Mouse (Mus musculus): Measurements from ENCODE around the gene Arid3a. TPM values are rescaled to one million over a fixed set of nuclear protein-coding genes. Genes with fewer than 3 reads are reported as not detected.

Gene Arid3a
- total and polyA plus RNA-seq, 2 experiments, result 0.37 to 0.69 TPM

- no peaks in the 10 kb centered on the region for H3K27me3 ChIP-seq (ENCODE audit: control insufficient read depth, insufficient read depth, low read length)
- no peak overlapping the region for H3K4me3 ChIP-seq (ENCODE audit: insufficient read depth, low read depth, low read length)
- H3K79me2 ChIP-seq (ENCODE audit: control insufficient read depth, insufficient read depth, low read length), result no peaks in the 10 kb centered on the region
- no peak overlapping the region for H3K9ac ChIP-seq (ENCODE audit: low read depth, low read length)
- TF ChIP-seq CTCF (IDR thresholded peaks at IDR 0.05; ENCODE audit: low read depth, low read length), result no peak
- TF ChIP-seq POLR2A (IDR thresholded peaks at IDR 0.05; ENCODE audit: extremely low read depth, insufficient read depth, low read length), result no peak
- H3K27ac ChIP-seq (replicated peaks; ENCODE audit: insufficient read depth, low read depth, low read length), result no peak overlapping the region
- H3K36me3 ChIP-seq (ENCODE audit: control insufficient read depth, insufficient read depth, low read length), result no peaks in the 10 kb centered on the region
- DNase-seq (ENCODE audit: extremely low read depth, low read depth, low spot score), result no peak
- H3K4me1 ChIP-seq (ENCODE audit: control insufficient read depth, insufficient read depth, low read length), result no peaks in the 10 kb centered on the region
- WGBS, result 71% methylated on average over 1 of the region's 1 CpGs
These were observed 68.8 kb downstream of the Arid3a start for GRCm38 (mm10) chr10:79995636-79996035.

DNA sequence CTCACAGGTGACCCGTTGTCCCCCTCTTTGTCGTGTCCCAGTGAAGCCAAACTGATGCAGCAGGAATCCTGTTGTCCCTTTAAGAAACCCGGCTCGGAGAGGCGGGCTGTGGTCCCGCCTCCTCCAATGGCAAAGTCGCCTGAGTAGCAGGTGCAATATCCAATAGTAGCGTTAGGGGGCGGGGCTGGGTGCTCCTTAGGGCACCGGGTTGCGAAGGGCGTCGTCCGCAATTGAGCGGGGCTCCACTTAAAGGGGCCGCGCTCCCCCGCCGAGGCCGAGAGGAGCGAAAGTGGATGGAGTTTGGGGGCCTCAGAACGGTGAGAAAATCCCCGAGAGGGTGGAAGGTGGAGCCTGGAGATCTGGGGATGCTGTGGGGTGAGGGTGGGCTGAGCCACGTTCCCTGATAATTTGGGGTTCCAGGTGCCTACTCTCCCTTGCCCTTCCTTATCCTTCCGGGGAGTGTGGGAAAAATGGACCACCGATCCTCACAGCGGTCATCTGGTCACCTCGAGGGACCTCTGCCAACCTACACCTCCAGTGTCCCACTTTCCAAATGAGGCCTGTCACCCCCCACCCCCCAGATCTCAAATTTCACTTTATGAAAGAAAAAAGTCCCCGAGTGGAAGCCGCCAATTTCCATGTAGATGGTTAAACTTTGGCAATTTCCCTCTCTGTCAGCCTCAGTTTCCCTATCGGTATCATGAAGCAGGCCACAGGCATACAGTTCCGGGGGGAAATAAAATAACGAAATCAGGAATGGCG, 69.6 kb downstream of the Arid3a start, which contains the start of gene Abca7:
TSS of gene Abca7 (plus strand) at position 223 of the 762 bp plus-strand sequence.
- under 1% methylated on average over 34 of the region's 34 CpGs for WGBS
- no peaks in the 10 kb centered on the region for H3K4me1 ChIP-seq (ENCODE audit: control insufficient read depth, insufficient read depth, low read length)
- H3K4me3 ChIP-seq (ENCODE audit: insufficient read depth, low read depth, low read length), result peak within 1 kb of the TSS; percentile 66
- peak; percentile 79 for DNase-seq (ENCODE audit: extremely low read depth, low read depth, low spot score)
- H3K36me3 ChIP-seq (ENCODE audit: control insufficient read depth, insufficient read depth, low read length), result no peaks in the 10 kb centered on the region
- H3K27ac ChIP-seq (replicated peaks; ENCODE audit: insufficient read depth, low read depth, low read length), result 0 out of 2 replicates have a peak within 1 kb of the TSS, but pooled peaks have one; percentile 19
- no peaks in the 10 kb centered on the region for H3K79me2 ChIP-seq (ENCODE audit: control insufficient read depth, insufficient read depth, low read length)
- TF ChIP-seq CTCF (IDR thresholded peaks at IDR 0.05; ENCODE audit: low read depth, low read length) (no peak), POLR2A (IDR thresholded peaks at IDR 0.05; ENCODE audit: extremely low read depth, insufficient read depth, low read length) (no peak)
- H3K9ac ChIP-seq (ENCODE audit: low read depth, low read length), result peak within 1 kb of the TSS; percentile 68
- no peaks in the 10 kb centered on the region for H3K27me3 ChIP-seq (ENCODE audit: control insufficient read depth, insufficient read depth, low read length)

DNA sequence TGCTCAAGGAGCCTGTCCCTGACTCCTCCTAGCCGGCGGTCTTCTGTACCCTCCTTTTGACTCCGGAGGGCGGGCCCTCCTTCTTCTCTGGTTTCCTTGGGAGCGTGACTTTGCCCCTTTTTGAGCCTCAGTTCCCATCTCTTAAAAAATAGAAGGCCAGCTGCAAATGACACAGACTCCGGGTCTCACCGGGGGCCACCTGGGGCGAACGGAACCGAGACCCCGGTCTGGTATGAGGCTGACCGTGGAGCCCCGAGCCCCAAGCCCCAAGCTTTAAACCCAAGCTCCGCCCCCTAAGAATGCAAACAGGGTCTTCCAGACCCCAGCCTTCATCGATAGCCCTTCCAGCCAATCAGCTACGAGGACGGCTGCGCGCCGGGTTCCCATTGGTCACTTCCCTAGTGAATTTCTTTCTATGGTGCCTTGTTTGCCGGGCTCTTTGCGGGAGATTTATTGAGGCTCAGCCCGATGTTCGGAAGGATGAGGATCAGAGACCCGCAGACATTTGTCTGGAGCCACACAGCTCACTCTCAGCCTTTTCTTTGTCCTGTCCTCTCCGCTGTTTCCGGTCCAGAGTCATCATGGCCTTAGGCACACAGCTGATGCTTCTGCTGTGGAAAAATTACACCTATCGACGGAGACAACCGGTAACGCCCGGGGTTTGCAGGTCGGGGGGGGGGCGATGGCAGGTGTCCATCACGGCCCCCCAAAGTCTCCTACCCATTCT, 70.4 kb downstream of the Arid3a start:
- H3K27ac ChIP-seq (replicated peaks; ENCODE audit: insufficient read depth, low read depth, low read length), result no peak overlapping the region
- H3K4me3 ChIP-seq (ENCODE audit: insufficient read depth, low read depth, low read length), result peak overlapping the region; percentile 66
- DNase-seq (ENCODE audit: extremely low read depth, low read depth, low spot score), result no peak
- TF ChIP-seq POLR2A (IDR thresholded peaks at IDR 0.05; ENCODE audit: extremely low read depth, insufficient read depth, low read length), result no peak
- TF ChIP-seq CTCF (IDR thresholded peaks at IDR 0.05; ENCODE audit: low read depth, low read length), result no peak
- no peaks in the 10 kb centered on the region for H3K27me3 ChIP-seq (ENCODE audit: control insufficient read depth, insufficient read depth, low read length)
- H3K4me1 ChIP-seq (ENCODE audit: control insufficient read depth, insufficient read depth, low read length), result no peaks in the 10 kb centered on the region
- H3K79me2 ChIP-seq (ENCODE audit: control insufficient read depth, insufficient read depth, low read length), result no peaks in the 10 kb centered on the region
- peak overlapping the region; percentile 68; the same call in 1 of the 2 replicates for H3K9ac ChIP-seq (ENCODE audit: low read depth, low read length)
- no peaks in the 10 kb centered on the region for H3K36me3 ChIP-seq (ENCODE audit: control insufficient read depth, insufficient read depth, low read length)
- whole genome bisulfite sequencing, result 2% methylated on average over 35 of the region's 35 CpGs

GRCm38 (mm10) chr10:79997819-79998218, 71.0 kb downstream of the Arid3a start:
- Histone ChIP-seq H3K27me3 (ENCODE audit: control insufficient read depth, insufficient read depth, low read length) (no peaks in the 10 kb centered on the region), H3K4me1 (ENCODE audit: control insufficient read depth, insufficient read depth, low read length) (no peaks in the 10 kb centered on the region), H3K27ac (replicated peaks; ENCODE audit: insufficient read depth, low read depth, low read length) (no peak overlapping the region), H3K9ac (ENCODE audit: low read depth, low read length) (no peak overlapping the region), H3K4me3 (ENCODE audit: insufficient read depth, low read depth, low read length) (no peak overlapping the region), H3K79me2 (ENCODE audit: control insufficient read depth, insufficient read depth, low read length) (no peaks in the 10 kb centered on the region), H3K36me3 (ENCODE audit: control insufficient read depth, insufficient read depth, low read length) (no peaks in the 10 kb centered on the region)
- no peak for DNase-seq (ENCODE audit: extremely low read depth, low read depth, low spot score)
- no peak for TF ChIP-seq CTCF (IDR thresholded peaks at IDR 0.05; ENCODE audit: low read depth, low read length)
- no peak for TF ChIP-seq POLR2A (IDR thresholded peaks at IDR 0.05; ENCODE audit: extremely low read depth, insufficient read depth, low read length)
- 28% methylated on average over 15 of the region's 15 CpGs for WGBS

DNA sequence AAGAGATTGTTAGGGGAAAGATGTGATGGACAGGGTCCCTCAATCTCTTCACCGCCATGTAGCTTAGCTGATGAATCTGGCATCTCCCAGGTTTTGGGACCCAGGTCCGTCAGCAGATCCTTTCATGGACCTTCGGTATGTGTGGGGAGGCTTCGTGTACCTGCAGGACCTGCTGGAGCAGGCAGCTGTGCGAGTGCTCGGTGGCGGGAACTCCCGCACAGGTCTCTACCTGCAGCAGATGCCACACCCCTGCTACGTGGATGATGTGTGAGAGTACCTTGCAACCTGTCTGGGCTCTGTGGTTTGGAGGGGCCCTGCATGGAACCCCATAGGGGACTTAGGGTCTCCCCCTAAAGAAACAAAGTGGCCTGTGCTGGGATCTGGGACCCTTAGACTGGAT, 75.1 kb downstream of the Arid3a start:
- TF ChIP-seq CTCF (IDR thresholded peaks at IDR 0.05; ENCODE audit: low read depth, low read length) (no peak), POLR2A (IDR thresholded peaks at IDR 0.05; ENCODE audit: extremely low read depth, insufficient read depth, low read length) (no peak)
- Histone ChIP-seq H3K4me3 (ENCODE audit: insufficient read depth, low read depth, low read length) (no peak overlapping the region), H3K4me1 (ENCODE audit: control insufficient read depth, insufficient read depth, low read length) (no peaks in the 10 kb centered on the region), H3K79me2 (ENCODE audit: control insufficient read depth, insufficient read depth, low read length) (no peaks in the 10 kb centered on the region), H3K36me3 (ENCODE audit: control insufficient read depth, insufficient read depth, low read length) (no peaks in the 10 kb centered on the region), H3K9ac (ENCODE audit: low read depth, low read length) (no peak overlapping the region), H3K27me3 (ENCODE audit: control insufficient read depth, insufficient read depth, low read length) (no peaks in the 10 kb centered on the region), H3K27ac (replicated peaks; ENCODE audit: insufficient read depth, low read depth, low read length) (no peak overlapping the region)
- no peak for DNase-seq (ENCODE audit: extremely low read depth, low read depth, low spot score)
- 82% methylated on average over 9 of the region's 9 CpGs for WGBS

All from liver, adult 2 months (tissue).